Mouse (Mus musculus): Measurements from ENCODE around the gene Mrpl32. TPM values are rescaled to one million over a fixed set of nuclear protein-coding genes. Genes with fewer than 3 reads are reported as not detected.
A peak's percentile ranks its signal among the peaks of the same experiment; 100 is the strongest.

Mrpl32 gene
- polyA plus RNA-seq, 1 experiment, result 59.9 TPM

DNA sequence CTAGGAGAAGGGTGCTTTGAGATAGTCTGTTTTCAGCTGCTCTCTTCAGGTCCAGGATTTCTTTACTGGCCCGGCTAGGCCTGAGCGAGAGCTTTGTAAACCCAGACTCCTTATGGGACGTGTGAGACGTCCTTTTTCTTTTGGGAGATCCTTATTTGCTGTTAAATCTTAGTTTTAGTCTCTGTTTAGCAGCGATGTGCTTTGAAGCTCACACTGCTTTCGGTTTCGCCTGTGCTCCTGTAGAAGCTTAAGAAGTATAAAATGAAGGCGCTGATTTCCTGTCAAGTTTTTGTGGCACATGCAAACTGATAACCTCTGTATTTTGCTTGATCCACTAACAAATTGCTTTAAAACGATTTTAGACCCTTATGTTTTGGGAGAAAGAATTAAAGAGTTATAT is 588 bp upstream of the Mrpl32 start:
- Histone ChIP-seq H3K4me1 (ENCODE audit: control insufficient read depth, insufficient read depth, low read length) (no peaks in the 10 kb centered on the region), H3K36me3 (ENCODE audit: control insufficient read depth, insufficient read depth, low read length, poor library complexity, severe bottlenecking) (peaks cover 27% of the 10 kb centered on the region), H3K9ac (ENCODE audit: low read depth, poor library complexity, severe bottlenecking) (peak overlapping the region; percentile 69), H3K9me3 (replicated peaks; ENCODE audit: control insufficient read depth, insufficient read depth, low read length, poor library complexity, severe bottlenecking) (no peaks in the 10 kb centered on the region), H3K27ac (ENCODE audit: insufficient read depth, low read length) (no peak overlapping the region), H3K27me3 (ENCODE audit: control insufficient read depth, insufficient read depth, low read length, poor library complexity, severe bottlenecking) (no peaks in the 10 kb centered on the region), H3K4me3 (ENCODE audit: low read depth, low read length) (peak overlapping the region; percentile 64)
- TF ChIP-seq POLR2A (IDR thresholded peaks at IDR 0.05; ENCODE audit: insufficient read depth, low read length) (no peak), CTCF (IDR thresholded peaks at IDR 0.05; ENCODE audit: low read depth, low read length) (no peak), EP300 (IDR thresholded peaks at IDR 0.05; ENCODE audit: insufficient read depth, low read depth, low read length) (no peak)

GRCm38 (mm10) chr13:14612463-14612862 is 502 bp downstream of the Mrpl32 start:
- H3K27ac ChIP-seq (ENCODE audit: insufficient read depth, low read length), result no peak overlapping the region

DNA sequence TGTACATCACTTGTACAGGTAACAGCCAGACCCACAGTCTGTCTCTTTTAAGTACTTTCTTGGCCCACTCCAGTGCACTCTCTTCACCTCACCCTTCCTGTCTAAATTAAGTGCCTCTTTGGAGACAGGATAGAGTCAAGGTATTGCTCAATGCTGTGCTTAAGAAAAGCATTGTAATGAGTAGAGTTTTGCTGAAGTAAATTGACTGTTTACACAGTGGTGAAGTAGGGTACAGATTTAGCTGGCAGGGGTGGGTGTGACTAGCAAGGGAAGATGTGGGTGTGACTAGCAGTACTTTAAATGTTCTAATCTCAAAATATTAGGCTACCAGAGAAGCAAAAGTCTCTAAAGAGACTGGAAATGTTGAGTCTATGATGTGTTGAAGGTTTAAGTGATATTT is 5.3 kb downstream of the Mrpl32 start:
- peaks cover 7% of the 10 kb centered on the region; the same call in 1 of the 2 replicates for H3K36me3 ChIP-seq (ENCODE audit: control insufficient read depth, insufficient read depth, low read length, poor library complexity, severe bottlenecking)
- H3K4me3 ChIP-seq (ENCODE audit: low read depth, low read length), result no peak overlapping the region
- no peaks in the 10 kb centered on the region for H3K4me1 ChIP-seq (ENCODE audit: control insufficient read depth, insufficient read depth, low read length)
- no peak overlapping the region for H3K9ac ChIP-seq (ENCODE audit: low read depth, poor library complexity, severe bottlenecking)
- H3K9me3 ChIP-seq (replicated peaks; ENCODE audit: control insufficient read depth, insufficient read depth, low read length, poor library complexity, severe bottlenecking), result no peaks in the 10 kb centered on the region
- TF ChIP-seq POLR2A (IDR thresholded peaks at IDR 0.05; ENCODE audit: insufficient read depth, low read length), result no peak
- no peak for TF ChIP-seq EP300 (IDR thresholded peaks at IDR 0.05; ENCODE audit: insufficient read depth, low read depth, low read length)
- TF ChIP-seq CTCF (IDR thresholded peaks at IDR 0.05; ENCODE audit: low read depth, low read length), result no peak
- no peaks in the 10 kb centered on the region for H3K27me3 ChIP-seq (ENCODE audit: control insufficient read depth, insufficient read depth, low read length, poor library complexity, severe bottlenecking)
- H3K27ac ChIP-seq (ENCODE audit: insufficient read depth, low read length), result no peak overlapping the region

More at GRCm38 (mm10) chr13:14612463-14612862, 502 bp downstream of the Mrpl32 start:
- H3K36me3 ChIP-seq (ENCODE audit: control insufficient read depth, insufficient read depth, low read length, poor library complexity, severe bottlenecking), result peaks cover 20% of the 10 kb centered on the region
- H3K9ac ChIP-seq (ENCODE audit: low read depth, poor library complexity, severe bottlenecking), result peak overlapping the region; percentile 61
- no peaks in the 10 kb centered on the region for H3K4me1 ChIP-seq (ENCODE audit: control insufficient read depth, insufficient read depth, low read length)
- no peaks in the 10 kb centered on the region for H3K27me3 ChIP-seq (ENCODE audit: control insufficient read depth, insufficient read depth, low read length, poor library complexity, severe bottlenecking)
- TF ChIP-seq CTCF (IDR thresholded peaks at IDR 0.05; ENCODE audit: low read depth, low read length) (no peak), POLR2A (IDR thresholded peaks at IDR 0.05; ENCODE audit: insufficient read depth, low read length) (no peak), EP300 (IDR thresholded peaks at IDR 0.05; ENCODE audit: insufficient read depth, low read depth, low read length) (no peak)
- peak overlapping the region; percentile 95 for H3K4me3 ChIP-seq (ENCODE audit: low read depth, low read length)
- no peaks in the 10 kb centered on the region for H3K9me3 ChIP-seq (replicated peaks; ENCODE audit: control insufficient read depth, insufficient read depth, low read length, poor library complexity, severe bottlenecking)

DNA sequence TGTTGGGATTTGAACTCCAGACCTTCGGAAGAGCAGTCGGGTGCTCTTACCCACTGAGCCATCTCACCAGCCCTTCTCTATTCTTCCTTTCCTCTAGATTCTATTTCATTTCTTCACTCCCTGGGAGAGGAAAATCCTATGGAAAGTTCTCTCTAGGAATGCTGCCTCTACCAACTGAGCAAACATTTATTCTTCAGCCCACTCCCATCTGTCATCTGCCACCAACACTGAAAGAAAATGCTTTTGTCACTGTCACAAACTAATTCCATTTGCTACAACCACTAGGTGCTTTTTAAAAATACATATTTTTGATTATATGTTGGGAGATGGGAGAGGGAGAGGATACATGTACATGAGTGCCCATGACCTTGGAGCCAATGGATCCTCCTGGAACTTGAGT is 10.2 kb downstream of the Mrpl32 start:
- no peak overlapping the region for H3K4me3 ChIP-seq (ENCODE audit: low read depth, low read length)
- no peaks in the 10 kb centered on the region for H3K9me3 ChIP-seq (replicated peaks; ENCODE audit: control insufficient read depth, insufficient read depth, low read length, poor library complexity, severe bottlenecking)
- H3K27ac ChIP-seq (ENCODE audit: insufficient read depth, low read length), result no peak overlapping the region
- TF ChIP-seq CTCF (IDR thresholded peaks at IDR 0.05; ENCODE audit: low read depth, low read length), result no peak
- no peak for TF ChIP-seq POLR2A (IDR thresholded peaks at IDR 0.05; ENCODE audit: insufficient read depth, low read length)
- TF ChIP-seq EP300 (IDR thresholded peaks at IDR 0.05; ENCODE audit: insufficient read depth, low read depth, low read length), result no peak
- H3K4me1 ChIP-seq (ENCODE audit: control insufficient read depth, insufficient read depth, low read length), result no peaks in the 10 kb centered on the region
- no peak overlapping the region for H3K9ac ChIP-seq (ENCODE audit: low read depth, poor library complexity, severe bottlenecking)
- H3K27me3 ChIP-seq (ENCODE audit: control insufficient read depth, insufficient read depth, low read length, poor library complexity, severe bottlenecking), result no peaks in the 10 kb centered on the region
- no peaks in the 10 kb centered on the region for H3K36me3 ChIP-seq (ENCODE audit: control insufficient read depth, insufficient read depth, low read length, poor library complexity, severe bottlenecking)

- H3K9ac ChIP-seq (ENCODE audit: low read depth, poor library complexity, severe bottlenecking), result no peak overlapping the region
- no peaks in the 10 kb centered on the region for H3K27me3 ChIP-seq (ENCODE audit: control insufficient read depth, insufficient read depth, low read length, poor library complexity, severe bottlenecking)
- TF ChIP-seq EP300 (IDR thresholded peaks at IDR 0.05; ENCODE audit: insufficient read depth, low read depth, low read length), result no peak
- no peak for TF ChIP-seq POLR2A (IDR thresholded peaks at IDR 0.05; ENCODE audit: insufficient read depth, low read length)
- no peak for TF ChIP-seq CTCF (IDR thresholded peaks at IDR 0.05; ENCODE audit: low read depth, low read length)
- H3K27ac ChIP-seq (ENCODE audit: insufficient read depth, low read length), result no peak overlapping the region
- H3K9me3 ChIP-seq (replicated peaks; ENCODE audit: control insufficient read depth, insufficient read depth, low read length, poor library complexity, severe bottlenecking), result no peaks in the 10 kb centered on the region
- H3K4me3 ChIP-seq (ENCODE audit: low read depth, low read length), result no peak overlapping the region
- no peaks in the 10 kb centered on the region for H3K36me3 ChIP-seq (ENCODE audit: control insufficient read depth, insufficient read depth, low read length, poor library complexity, severe bottlenecking)
- H3K4me1 ChIP-seq (ENCODE audit: control insufficient read depth, insufficient read depth, low read length), result no peaks in the 10 kb centered on the region
These were observed 32.6 kb downstream of the Mrpl32 start for GRCm38 (mm10) chr13:14580392-14580791.

- H3K4me3 ChIP-seq (ENCODE audit: low read depth, low read length), result no peak overlapping the region
- H3K27me3 ChIP-seq (ENCODE audit: control insufficient read depth, insufficient read depth, low read length, poor library complexity, severe bottlenecking), result no peaks in the 10 kb centered on the region
- no peak overlapping the region for H3K9ac ChIP-seq (ENCODE audit: low read depth, poor library complexity, severe bottlenecking)
- no peaks in the 10 kb centered on the region for H3K4me1 ChIP-seq (ENCODE audit: control insufficient read depth, insufficient read depth, low read length)
- no peak for TF ChIP-seq CTCF (IDR thresholded peaks at IDR 0.05; ENCODE audit: low read depth, low read length)
- no peak for TF ChIP-seq POLR2A (IDR thresholded peaks at IDR 0.05; ENCODE audit: insufficient read depth, low read length)
- no peak for TF ChIP-seq EP300 (IDR thresholded peaks at IDR 0.05; ENCODE audit: insufficient read depth, low read depth, low read length)
- no peaks in the 10 kb centered on the region for H3K36me3 ChIP-seq (ENCODE audit: control insufficient read depth, insufficient read depth, low read length, poor library complexity, severe bottlenecking)
- no peaks in the 10 kb centered on the region for H3K9me3 ChIP-seq (replicated peaks; ENCODE audit: control insufficient read depth, insufficient read depth, low read length, poor library complexity, severe bottlenecking)
- H3K27ac ChIP-seq (ENCODE audit: insufficient read depth, low read length), result no peak overlapping the region
These were observed 38.8 kb downstream of the Mrpl32 start for GRCm38 (mm10) chr13:14574128-14574527.

All from ES-Bruce4 (cell line).